Mouse (Mus musculus) left cerebral cortex, adult 2 months (tissue): Measurements from ENCODE around the gene Diaph3. TPM values are rescaled to one million over a fixed set of nuclear protein-coding genes. Genes with fewer than 3 reads are reported as not detected.
"Not testable (repeated sequence)": the region's sequence is repeated elsewhere in the genome, so short reads cannot be mapped to it uniquely, and the experiment has no call there.

Source experiments
- DNase-seq, 2 experiments: peaks; one replicate each; pipeline ENCODE4 v3.0.0; 2021 to 2022; ENCODE audit warnings: low spot score in 2 of 2, mixed read lengths in 1 of 2; ENCODE audit errors: extremely low spot score in 1 of 2
- H3K27ac ChIP-seq: fragments of 200-600 bp; 2 replicates; pipeline ENCODE4 v1.8.1; 2022
- H3K4me3 ChIP-seq: fragments of 200-600 bp; 2 replicates; pipeline ENCODE4 v1.8.1; 2022
- CTCF ChIP-seq: fragments of 200-600 bp; IDR thresholded peaks from 2 replicates; pipeline ENCODE4 v1.8.1; 2022; ENCODE audit warnings: antibody characterized with exemption, mild to moderate bottlenecking, moderate library complexity
- intact Hi-C: fragments of 180-260 bp; cut with DNase I; formaldehyde crosslinking; loops from one replicate; pipeline ENCODE4 v1.15.1; 2025
- total RNA-seq, 2 experiments: library from RNA; stranded (reverse); gene quantifications; 2 replicates each; pipeline ENCODE4 v1.2.3; 2021

Gene Diaph3
- total RNA-seq, 2 experiments from 2014 or later, result 4.3 to 4.6 TPM

DNA sequence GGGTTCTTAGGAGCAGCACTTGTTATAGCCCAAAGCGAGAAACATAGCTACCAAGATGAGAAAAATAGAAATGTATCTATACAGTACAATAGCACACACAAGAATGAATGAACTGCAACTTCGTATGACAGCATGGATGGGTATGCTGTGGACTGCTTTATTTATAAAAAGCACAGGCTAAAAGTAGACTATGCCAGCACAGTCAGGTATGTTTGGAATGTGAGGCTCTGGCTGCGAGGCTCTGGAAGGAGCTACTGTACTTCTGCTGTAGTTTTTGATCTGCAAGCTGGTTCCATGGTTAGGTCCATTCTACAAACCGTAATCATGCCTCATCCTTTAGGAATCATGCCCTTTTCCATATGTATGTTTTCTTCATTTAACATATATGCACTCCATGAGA is 383.9 kb downstream of the Diaph3 start:
- H3K4me3 ChIP-seq, result no peak overlapping the region
- no peak for DNase-seq
- no peak for TF ChIP-seq CTCF
- H3K27ac ChIP-seq, result no peak overlapping the region
- intact Hi-C loops, result no loop called here

DNA sequence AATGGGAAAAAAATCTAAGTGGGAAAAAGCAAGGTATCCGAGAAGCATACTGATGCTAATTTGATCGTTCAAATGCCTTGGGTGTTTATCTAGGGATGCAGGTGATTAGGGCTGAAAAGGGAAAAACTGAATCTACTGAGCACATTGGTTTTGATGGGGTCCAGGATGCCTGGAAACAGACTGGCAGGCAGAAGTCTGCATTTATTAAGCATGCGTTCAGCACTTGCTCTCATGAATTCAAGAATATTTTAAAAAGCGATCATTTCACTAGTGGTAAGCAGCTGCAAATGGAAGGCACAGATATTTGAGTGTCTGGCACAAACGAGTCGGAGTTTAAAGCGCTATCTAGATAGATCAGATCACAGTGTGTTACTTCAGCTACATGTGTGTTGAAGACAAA is 390.7 kb downstream of the Diaph3 start:
- TF ChIP-seq CTCF, result no peak
- Histone ChIP-seq H3K4me3 (no peak overlapping the region), H3K27ac (no peak overlapping the region; the same call in 1 of the 2 replicates)
- intact Hi-C loops, result loop anchor here (2.0 kb wide), 1 partner anchor 592 kb away; no protein-coding TSS in a partner anchor
- no peak for DNase-seq

DNA sequence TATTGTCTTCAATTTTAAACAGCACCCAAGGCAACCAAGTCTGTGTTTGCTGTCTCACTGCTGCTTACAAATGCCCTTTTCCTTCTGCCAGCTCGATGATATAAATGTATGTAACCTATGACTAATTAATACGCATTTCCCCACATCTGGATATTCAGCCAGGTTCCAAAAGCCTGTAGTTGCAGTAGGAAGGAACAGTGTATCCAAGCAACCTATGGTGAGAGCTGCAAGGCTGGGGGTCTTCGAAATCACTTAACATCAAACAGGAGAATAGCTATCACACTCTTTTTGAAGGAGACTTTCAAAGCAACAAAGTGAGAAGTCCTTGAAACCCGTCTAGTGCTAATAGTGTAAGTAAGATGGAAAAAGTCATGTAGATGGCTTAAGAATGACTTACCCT is 391.6 kb downstream of the Diaph3 start:
- intact Hi-C loops, result loop anchor here (1.0 to 2.0 kb wide), 2 partner anchors 89 to 124 kb away; no protein-coding TSS in a partner anchor
- DNase-seq, result no peak
- Histone ChIP-seq H3K4me3 (no peak overlapping the region; the same call in 1 of the 2 replicates), H3K27ac (peak overlapping the region; percentile 70)
- TF ChIP-seq CTCF, result no peak

DNA sequence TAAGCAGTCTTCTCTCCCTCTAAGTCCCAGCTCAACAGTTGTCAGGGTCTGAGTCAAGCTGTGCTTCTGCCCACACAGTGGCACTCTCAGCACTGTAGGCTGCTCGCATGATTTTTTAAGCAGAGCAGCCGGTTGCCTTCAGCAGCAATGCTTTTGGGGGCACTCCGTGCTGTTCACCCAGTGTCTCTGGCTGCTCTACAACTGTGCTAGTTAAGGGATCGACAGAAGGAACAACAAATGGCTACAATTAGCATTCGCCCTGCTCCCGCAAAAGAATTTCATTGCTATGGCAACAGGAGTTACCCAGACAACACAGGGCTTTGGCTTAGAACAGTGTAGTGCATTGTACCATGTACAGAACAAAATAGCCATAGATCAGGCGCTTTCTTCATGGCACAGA is 392.2 kb downstream of the Diaph3 start:
- H3K4me3 ChIP-seq, result peak overlapping the region; percentile 14
- no peak; the same call in 1 of the 2 replicates for TF ChIP-seq CTCF

DNA sequence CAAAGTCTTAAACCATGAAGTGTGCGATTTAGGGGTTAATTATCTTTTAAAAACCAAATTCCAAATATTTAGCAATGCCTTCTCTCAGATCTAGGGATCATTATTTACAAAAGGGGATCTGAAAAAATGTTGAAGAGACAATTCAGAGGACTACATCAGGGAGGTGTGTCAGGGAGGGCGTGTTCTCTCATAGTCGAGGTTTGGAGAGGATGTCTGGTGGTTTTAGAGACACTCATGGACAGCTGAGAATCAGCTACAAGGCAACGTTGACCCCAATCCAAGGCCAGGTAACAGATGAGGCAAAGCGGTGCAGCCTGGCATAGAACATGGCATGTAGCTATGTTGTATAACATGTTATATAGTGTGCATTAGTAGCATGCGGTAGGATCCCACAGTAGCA is 396.5 kb downstream of the Diaph3 start:
- intact Hi-C loops, result no loop called here
- no peak for DNase-seq
- H3K27ac ChIP-seq, result no peak overlapping the region
- no peak overlapping the region for H3K4me3 ChIP-seq
- no peak for TF ChIP-seq CTCF

More for the DNA sequence above, 392.2 kb downstream of the Diaph3 start:
- intact Hi-C loops, result loop anchor here (1.0 to 2.0 kb wide), 2 partner anchors 88 to 124 kb away; no protein-coding TSS in a partner anchor
- DNase-seq, result peak; percentile 64 to 69
- peak overlapping the region; percentile 70 for H3K27ac ChIP-seq

DNA sequence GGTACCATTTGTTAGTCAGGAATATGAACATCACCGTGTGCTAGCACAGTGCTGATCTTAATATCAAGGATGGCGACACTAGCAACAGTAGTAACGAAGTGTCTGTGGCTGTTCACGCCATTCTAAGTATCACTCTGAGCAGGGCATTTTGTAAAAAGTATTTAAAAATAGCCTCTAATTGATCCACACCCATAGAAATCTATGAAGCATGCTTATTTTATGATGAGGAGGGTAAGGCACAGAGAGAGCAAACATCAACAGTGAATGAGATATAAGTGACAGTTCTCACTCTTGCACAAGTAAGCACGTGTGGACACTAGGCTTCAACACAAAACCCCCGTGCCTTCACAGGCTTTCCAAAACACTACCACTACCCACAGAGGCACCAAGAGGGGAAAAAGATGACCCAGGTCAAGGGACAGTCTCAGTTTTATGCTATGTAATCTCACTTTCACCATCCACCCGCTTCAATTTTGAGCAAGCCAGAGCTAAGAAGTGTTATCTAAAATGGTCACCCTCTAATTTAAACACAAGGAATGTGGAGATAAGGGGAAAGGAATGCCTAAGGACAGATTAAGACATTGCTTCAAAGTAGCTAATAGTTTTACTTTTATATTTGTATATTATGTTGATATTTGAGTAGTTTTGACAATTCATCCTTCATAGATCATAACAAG is 399.0 kb downstream of the Diaph3 start:
- TF ChIP-seq CTCF, result no peak
- intact Hi-C loops, result no loop called here
- H3K27ac ChIP-seq, result no peak overlapping the region
- H3K4me3 ChIP-seq, result no peak overlapping the region
- DNase-seq, result no peak

DNA sequence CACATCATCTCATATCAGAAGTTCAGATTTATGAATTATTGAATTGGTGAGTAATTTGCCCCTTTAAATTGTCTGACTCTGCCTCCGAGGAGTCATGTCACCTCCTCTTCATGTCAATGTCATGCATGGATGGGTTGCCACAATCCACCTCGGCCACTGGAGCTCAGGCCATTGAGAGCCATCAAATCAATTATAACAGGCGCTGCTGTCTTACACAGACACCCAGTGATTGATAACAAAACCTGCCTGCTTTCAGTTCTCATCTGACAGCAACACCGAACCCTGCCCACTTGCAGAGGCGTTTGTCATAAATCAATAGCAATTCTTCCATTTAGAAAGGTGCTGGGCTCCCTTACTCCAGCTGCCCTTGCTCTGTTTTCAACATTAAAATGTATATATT is 402.1 kb downstream of the Diaph3 start:
- intact Hi-C loops, result no loop called here

DNA sequence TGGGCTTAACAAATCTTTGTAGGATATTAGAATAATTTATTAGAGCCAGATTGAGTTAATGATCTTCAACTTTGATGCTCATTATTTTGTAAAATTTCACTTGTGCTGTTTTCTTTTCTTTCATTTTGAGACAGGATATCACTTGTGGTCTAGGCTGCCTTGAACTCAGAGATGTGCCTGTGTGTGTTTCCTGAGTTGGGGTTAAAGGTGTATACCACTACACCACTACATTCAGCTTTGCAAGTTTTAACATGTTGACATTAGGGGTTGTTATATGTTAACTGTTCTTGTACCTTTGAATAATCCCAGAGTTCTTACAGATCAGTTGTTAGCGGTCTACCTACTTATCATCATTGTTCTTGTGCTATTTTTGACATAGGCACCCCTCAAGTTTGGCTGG is 404.4 kb downstream of the Diaph3 start:
- Histone ChIP-seq H3K4me3 (no peak overlapping the region), H3K27ac (no peak overlapping the region)
- DNase-seq, result no peak
- intact Hi-C loops, result no loop called here
- TF ChIP-seq CTCF, result no peak

More for the DNA sequence above, 402.1 kb downstream of the Diaph3 start:
- no peak for TF ChIP-seq CTCF
- DNase-seq, result no peak
- no peak overlapping the region for H3K4me3 ChIP-seq
- no peak overlapping the region for H3K27ac ChIP-seq

DNA sequence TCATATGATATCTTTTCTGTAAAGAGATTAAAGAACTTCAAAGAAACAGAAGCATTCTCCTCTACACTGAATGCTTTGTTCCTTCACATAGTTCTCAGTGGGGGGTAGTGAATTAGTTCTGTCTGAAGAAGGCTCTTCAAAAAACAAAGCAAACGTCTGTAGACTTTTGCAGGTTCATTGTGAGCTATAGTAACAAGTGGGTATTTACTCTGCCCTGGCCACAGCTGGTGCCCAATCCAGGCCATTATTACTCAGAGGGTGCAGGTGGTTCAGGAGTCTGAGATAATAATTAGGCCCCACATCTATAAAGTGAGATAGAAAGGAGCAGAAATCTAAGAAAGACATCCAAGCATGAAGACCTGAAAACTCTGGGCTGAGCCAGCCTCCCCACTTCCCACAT is 409.7 kb downstream of the Diaph3 start:
- no peak for DNase-seq
- Histone ChIP-seq H3K27ac (no peak overlapping the region), H3K4me3 (no peak overlapping the region)
- no peak for TF ChIP-seq CTCF
- intact Hi-C loops, result no loop called here

DNA sequence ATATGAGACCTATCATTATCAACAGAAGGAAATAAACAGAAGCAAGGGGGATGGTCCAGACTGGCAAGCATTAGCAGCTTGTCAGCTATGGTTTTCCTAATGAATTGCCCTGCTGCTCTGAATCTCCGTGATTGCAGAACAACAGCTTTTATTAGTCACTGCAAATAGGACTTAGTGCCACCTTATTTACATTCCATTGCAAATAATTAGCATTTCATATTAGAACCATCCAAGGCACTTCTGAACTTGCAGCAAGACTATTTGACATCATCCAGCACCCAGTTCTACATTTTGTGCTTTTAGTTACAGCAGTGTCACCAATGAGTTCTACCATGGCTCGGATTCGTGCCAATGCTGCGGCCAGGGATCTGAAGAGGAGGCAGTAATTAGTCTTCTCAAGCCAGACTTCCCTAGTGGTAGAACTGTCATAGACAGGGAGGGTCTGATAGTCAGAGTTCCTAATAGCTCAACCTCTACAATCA is 411.4 kb downstream of the Diaph3 start:
- DNase-seq, result no peak
- no peak overlapping the region for H3K4me3 ChIP-seq
- TF ChIP-seq CTCF, result no peak
- intact Hi-C loops, result no loop called here
- H3K27ac ChIP-seq, result no peak overlapping the region

DNA sequence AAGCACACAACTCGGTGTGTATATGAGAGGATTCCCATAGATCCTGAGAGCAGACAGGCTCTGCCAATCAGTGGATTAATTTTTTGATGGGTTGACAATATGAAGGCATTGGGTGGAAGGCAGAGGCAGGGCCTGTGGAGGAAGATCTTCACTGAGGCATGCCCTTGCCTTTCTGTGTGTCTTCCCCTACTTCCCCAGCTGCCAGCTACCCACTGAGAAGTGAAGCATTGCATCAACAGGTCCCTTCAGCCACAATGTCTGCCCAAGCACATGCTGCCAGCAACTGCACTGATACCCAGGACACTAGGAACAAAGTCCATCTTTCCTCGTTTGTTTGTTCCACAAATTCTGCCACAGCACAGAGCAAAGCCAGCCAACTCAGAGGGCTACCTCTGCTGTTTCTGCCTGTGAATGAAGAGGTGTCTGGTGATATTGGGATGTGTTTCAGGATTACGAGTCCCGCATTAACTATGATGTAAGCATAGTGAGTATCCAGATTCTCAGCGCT is 413.4 kb downstream of the Diaph3 start:
- Histone ChIP-seq H3K4me3 (no peak overlapping the region), H3K27ac (no peak overlapping the region)
- TF ChIP-seq CTCF, result no peak
- no peak for DNase-seq
- intact Hi-C loops, result no loop called here

DNA sequence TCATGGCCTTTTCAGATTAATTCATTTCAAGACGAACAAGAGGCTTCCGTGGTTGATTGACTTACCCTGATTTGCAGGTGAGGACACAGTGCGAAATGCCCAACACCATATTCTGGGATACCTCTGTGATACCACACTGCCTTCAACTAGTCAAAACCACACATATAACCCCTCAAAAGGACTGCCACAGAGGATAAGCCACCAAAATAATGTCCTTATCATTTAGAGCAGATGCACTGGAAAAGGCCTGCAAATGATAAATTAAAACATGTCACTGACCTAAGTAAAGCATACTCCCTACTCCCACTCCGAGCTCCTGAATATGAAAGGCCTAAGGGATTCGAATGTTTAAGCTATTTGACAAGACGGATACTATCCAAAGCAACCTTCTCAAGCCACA is 419.3 kb downstream of the Diaph3 start:
- no peak for TF ChIP-seq CTCF
- H3K4me3 ChIP-seq, result no peak overlapping the region
- H3K27ac ChIP-seq, result no peak overlapping the region
- intact Hi-C loops, result no loop called here
- no peak for DNase-seq

DNA sequence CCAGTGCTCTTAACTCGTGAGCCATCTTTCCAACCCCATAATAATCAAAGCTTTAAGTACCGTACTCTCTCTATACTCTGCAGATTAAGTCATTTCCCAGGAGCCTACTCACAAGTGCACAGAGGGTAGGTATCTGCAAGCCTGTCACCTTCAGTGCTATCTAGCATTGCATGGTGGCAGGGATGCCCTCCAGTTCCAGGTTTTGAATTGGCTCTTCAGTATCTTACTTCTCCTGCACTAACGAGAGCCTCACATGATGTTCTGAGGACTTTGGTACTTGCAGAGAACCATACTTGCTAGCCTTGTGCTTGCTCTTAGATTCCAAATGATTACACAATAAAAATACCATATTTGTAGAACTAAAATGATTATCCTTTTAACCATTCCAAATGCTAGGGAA is 420.0 kb downstream of the Diaph3 start:
- no peak for TF ChIP-seq CTCF

DNA sequence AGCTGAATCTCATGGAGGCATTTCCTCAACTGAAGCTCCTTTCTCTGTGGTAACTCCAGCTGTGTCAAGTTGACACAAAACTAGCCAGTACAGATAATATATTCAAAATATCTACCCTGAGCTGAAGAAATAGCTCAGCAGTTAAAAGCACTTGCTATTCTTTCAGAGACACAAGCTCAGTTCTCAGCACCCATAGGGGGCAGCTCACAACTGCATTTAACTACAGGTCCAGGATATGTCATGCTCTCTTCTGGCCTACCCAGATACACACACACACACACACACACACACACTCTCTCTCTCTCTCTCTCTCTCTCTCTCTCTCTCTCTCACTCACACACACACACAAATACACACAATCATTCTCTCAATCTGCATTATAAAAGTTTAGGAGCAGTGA is 420.6 kb downstream of the Diaph3 start:
- DNase-seq, H3K27ac ChIP-seq, H3K4me3 ChIP-seq, intact Hi-C loops: not testable (repeated sequence)

More for the DNA sequence above, 420.0 kb downstream of the Diaph3 start:
- no peak overlapping the region for H3K27ac ChIP-seq
- H3K4me3 ChIP-seq, result no peak overlapping the region
- intact Hi-C loops, result no loop called here
- DNase-seq, result no peak
